Mouse (Mus musculus) bone marrow, adult 2 months (tissue): ENCODE results near the gene Znrf2. TPM values are rescaled to one million over a fixed set of nuclear protein-coding genes. Genes with fewer than 3 reads are reported as not detected.
"Not testable (repeated sequence)": the region's sequence is repeated elsewhere in the genome, so short reads cannot be mapped to it uniquely, and the experiment has no call there.

Experiments
- H3K27ac ChIP-seq: fragments of 200-500 bp; 2 replicates; pipeline ENCODE4 v1.5.1; 2012; ENCODE audit warnings: low read depth, mild to moderate bottlenecking, control low read depth, inconsistent platforms, low read length; ENCODE audit not compliant: control insufficient read depth, poor library complexity, insufficient read depth
- H3K4me1 ChIP-seq: fragments of 200-500 bp; 2 replicates; pipeline ENCODE4 v1.6.1; 2011; ENCODE audit warnings: low read length; ENCODE audit not compliant: control insufficient read depth, insufficient read depth
- H3K4me3 ChIP-seq: fragments of 200-500 bp; replicated peaks from 2 replicates; pipeline ENCODE3; 2011; ENCODE audit warnings: mild to moderate bottlenecking, low read depth, low read length, control low read depth; ENCODE audit not compliant: control insufficient read depth
- CTCF ChIP-seq: fragments of 200-500 bp; IDR thresholded peaks from 2 replicates; pipeline ENCODE4 v1.5.1; 2011; ENCODE audit warnings: low read length, control low read depth; ENCODE audit not compliant: control insufficient read depth, insufficient read depth
- POLR2A ChIP-seq: fragments of 200-500 bp; IDR thresholded peaks from 2 replicates; pipeline ENCODE4 v1.6.1; 2011; ENCODE audit warnings: low read depth, mild to moderate bottlenecking, control low read depth, low read length, borderline replicate concordance; ENCODE audit not compliant: control insufficient read depth
- WGBS: fragments of 180-500 bp; shearing (Covaris S2); methylation state at CpG from one replicate; pipeline ENCODE4 v1.1.7; 2018; 5-methylcytosine and 5-hydroxymethylcytosine counted together
- polyA plus RNA-seq: library from polyadenylated mRNA; stranded (reverse); fragments of >200 nt; gene quantifications from 2 replicates; pipeline ENCODE4 v1.2.4, GENCODE M21; 2011; ENCODE audit warnings: low replicate concordance; ENCODE audit not compliant: missing spikeins, insufficient read depth, insufficient read length

Znrf2 gene
- polyA plus RNA-seq, 1 experiment, result 10.6 TPM

GRCm38 (mm10) chr6:54851778-54852177 is 35.1 kb downstream of the Znrf2 start:
- Histone ChIP-seq H3K4me1 (peaks cover 2% of the 10 kb centered on the region; the same call in 1 of the 2 replicates), H3K4me3 (no peak overlapping the region)

GRCm38 (mm10) chr6:54852669-54853068 is 36.0 kb downstream of the Znrf2 start:
- 63% methylated on average over 3 of the region's 3 CpGs for WGBS

More at GRCm38 (mm10) chr6:54851778-54852177, 35.1 kb downstream of the Znrf2 start:
- 33% methylated on average over 4 of the region's 4 CpGs for WGBS
- TF ChIP-seq POLR2A (no peak), CTCF (no peak)
- no peak overlapping the region for H3K27ac ChIP-seq

GRCm38 (mm10) chr6:54854859-54855258 is 38.1 kb downstream of the Znrf2 start:
- H3K4me1 ChIP-seq, result peaks cover 2% of the 10 kb centered on the region; the same call in 1 of the 2 replicates
- no peak for TF ChIP-seq POLR2A
- TF ChIP-seq CTCF, result no peak
- H3K4me3 ChIP-seq, result no peak overlapping the region
- 73% methylated on average over 4 of the region's 4 CpGs for WGBS
- H3K27ac ChIP-seq, result no peak overlapping the region

More at GRCm38 (mm10) chr6:54852669-54853068, 36.0 kb downstream of the Znrf2 start:
- peaks cover 2% of the 10 kb centered on the region; the same call in 1 of the 2 replicates for H3K4me1 ChIP-seq
- no peak overlapping the region for H3K4me3 ChIP-seq
- TF ChIP-seq POLR2A (no peak), CTCF (no peak)
- H3K27ac ChIP-seq, result no peak overlapping the region

GRCm38 (mm10) chr6:54855801-54856583 is 39.3 kb downstream of the Znrf2 start:
- Histone ChIP-seq H3K27ac (no peak overlapping the region), H3K4me1 (peaks cover 2% of the 10 kb centered on the region; the same call in 1 of the 2 replicates), H3K4me3 (no peak overlapping the region)
- no peak for TF ChIP-seq POLR2A
- TF ChIP-seq CTCF, result no peak
- 73% methylated on average over 4 of the region's 4 CpGs for WGBS

GRCm38 (mm10) chr6:54859159-54859558 is 42.4 kb downstream of the Znrf2 start:
- 58% methylated on average over 5 of the region's 5 CpGs for WGBS
- H3K4me3 ChIP-seq, H3K27ac ChIP-seq, H3K4me1 ChIP-seq: not testable (repeated sequence)

GRCm38 (mm10) chr6:54860180-54860579 is 43.5 kb downstream of the Znrf2 start:
- no peaks in the 10 kb centered on the region; the same call in 1 of the 2 replicates for H3K4me1 ChIP-seq
- TF ChIP-seq POLR2A, result no peak
- no peak for TF ChIP-seq CTCF
- no peak overlapping the region for H3K4me3 ChIP-seq
- no peak overlapping the region for H3K27ac ChIP-seq

GRCm38 (mm10) chr6:54866731-54867410 is 50.2 kb downstream of the Znrf2 start:
- peaks cover 2% of the 10 kb centered on the region; the same call in 1 of the 2 replicates for H3K4me1 ChIP-seq
- 55% methylated on average over 5 of the region's 5 CpGs for WGBS
- TF ChIP-seq POLR2A, result no peak
- no peak for TF ChIP-seq CTCF
- H3K4me3 ChIP-seq, result no peak overlapping the region
- H3K27ac ChIP-seq, result no peak overlapping the region

- H3K4me1 ChIP-seq, result peaks cover 2% of the 10 kb centered on the region; the same call in 1 of the 2 replicates
- H3K27ac ChIP-seq, result no peak overlapping the region
- WGBS, result 17% methylated on average over 4 of the region's 4 CpGs
- H3K4me3 ChIP-seq, result no peak overlapping the region
- TF ChIP-seq CTCF, result no peak
- TF ChIP-seq POLR2A, result no peak
Measured at GRCm38 (mm10) chr6:54867411-54867745, 50.7 kb downstream of the Znrf2 start.
